Mouse (Mus musculus) testis, postnatal 10 days (tissue): ENCODE data around the gene Ptprc.

ENCODE experiments used
- DNase-seq: peaks from one replicate; pipeline ENCODE4 v3.0.0; 2021; ENCODE audit warnings: low spot score

The Ptprc gene

GRCm38 (mm10) chr1:138039201-138039600, 136.3 kb downstream of the Ptprc start:
- DNase-seq = no peak

- DNase-seq = no peak
These were observed 138.0 kb downstream of the Ptprc start for GRCm38 (mm10) chr1:138037484-138037883.

- no peak for DNase-seq
These were observed 145.9 kb downstream of the Ptprc start for GRCm38 (mm10) chr1:138029649-138030048.

GRCm38 (mm10) chr1:138025298-138025697, 150.2 kb downstream of the Ptprc start:
- DNase-seq = no peak

GRCm38 (mm10) chr1:138023601-138024000, 151.9 kb downstream of the Ptprc start:
- DNase-seq = no peak

- no peak for DNase-seq
These were observed 152.6 kb downstream of the Ptprc start for GRCm38 (mm10) chr1:138022918-138023295.

GRCm38 (mm10) chr1:138021962-138022917, 153.3 kb downstream of the Ptprc start:
- DNase-seq = no peak
